13 mouse cellular contexts compared by ENCODE assay signal in the genomic region with DNA sequence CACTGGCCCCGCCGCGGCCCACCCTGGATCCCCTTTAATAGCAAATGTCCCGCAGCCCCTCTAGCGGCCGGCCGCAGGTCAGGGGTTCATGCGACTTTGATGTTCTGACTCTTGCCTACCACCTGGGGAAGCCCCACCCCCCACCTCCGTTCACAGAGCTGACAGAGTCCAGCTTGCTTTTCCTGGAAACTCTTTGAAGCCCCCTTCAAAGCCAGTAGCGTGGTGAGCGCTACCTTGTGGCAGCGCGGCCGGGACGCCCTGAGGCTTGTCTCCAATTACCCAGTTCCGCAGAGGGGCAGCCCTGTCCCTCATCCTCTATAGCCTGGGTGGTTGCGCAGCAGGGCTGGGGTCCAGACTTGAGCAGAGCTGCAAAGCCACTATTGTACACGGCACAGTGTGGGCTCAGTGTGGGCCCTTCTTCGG. TPM values are rescaled to one million over a fixed set of nuclear protein-coding genes. Genes with fewer than 3 reads are reported as not detected.
DNase-seq lines count a peak whose midpoint lies in the region; ATAC-seq and TF ChIP-seq lines count a peak whose summit lies in the region.
"Had no signal": no experiment of that assay in that cellular context is flagged by ENCODE, and none has a peak within 500 bp of the region (broad histone marks: within the 10 kb centered on the region; RNA-seq: fewer than 3 reads in every experiment).

No protein-coding gene starts in this region.

- H3K27me3 ChIP-seq in kidney, postnatal 0 days (ENCODE audit: insufficient read depth, low read length) = 0 out of 2 replicates have a peak, but pooled peaks cover 11% of the 10 kb centered on the region
- H3K27me3 ChIP-seq in forebrain, embryonic 11.5 days (ENCODE audit: control insufficient read depth, insufficient read depth, low read length) = peaks cover 3% of the 10 kb centered on the region
- peaks cover 18% of the 10 kb centered on the region for H3K27me3 ChIP-seq in liver, embryonic 11.5 days (replicated peaks; ENCODE audit: control insufficient read depth, insufficient read depth, low read length)

- TF ChIP-seq CTCF in kidney, postnatal 0 days (IDR thresholded peaks at IDR 0.05; ENCODE audit: low read depth) = 0 out of 2 replicates have a peak, but pooled peaks have one; percentile 14

- H3K4me2 ChIP-seq in kidney, postnatal 0 days (ENCODE audit: low read length) = no peak overlapping the region; the same call in 1 of the 2 replicates
- peak overlapping the region; percentile 24; the same call in 1 of the 2 replicates for H3K4me2 ChIP-seq in forebrain, embryonic 11.5 days (ENCODE audit: low read depth, low read length, severe bottlenecking)
- H3K4me2 ChIP-seq in liver, embryonic 11.5 days = no peak overlapping the region

- WGBS in kidney, postnatal 0 days = 6% methylated on average over 19 of the region's 19 CpGs
- WGBS in forebrain, embryonic 11.5 days = 2% methylated on average over 19 of the region's 19 CpGs
- WGBS in liver, embryonic 11.5 days = 15% methylated on average over 19 of the region's 19 CpGs

- H3K9me3 ChIP-seq in kidney, postnatal 0 days (replicated peaks; ENCODE audit: low read length) = no peaks in the 10 kb centered on the region
- H3K9me3 ChIP-seq in forebrain, embryonic 11.5 days (ENCODE audit: control insufficient read depth, low read length) = no peaks in the 10 kb centered on the region
- H3K9me3 ChIP-seq in liver, embryonic 11.5 days (ENCODE audit: control insufficient read depth, low read length) = no peaks in the 10 kb centered on the region

- DNase-seq in kidney, postnatal 0 days (ENCODE audit: low spot score) = no peak
- no peak for DNase-seq in kidney, adult 8-10 months
- DNase-seq in ZHBTc4 (ENCODE audit: low read depth, low spot score) = peak; percentile 51
- peak; percentile 73 for DNase-seq in forebrain, embryonic 11.5 days (ENCODE audit: low spot score)
- DNase-seq in liver, embryonic 11.5 days (ENCODE audit: low spot score) = peak; percentile 46
- DNase-seq in spleen, adult 12 weeks (ENCODE audit: low spot score) = no peak
- no peak for DNase-seq in adrenal gland, adult 2 months
- no peak for DNase-seq in lung, postnatal 25 days (ENCODE audit: low spot score)
- DNase-seq: heart, postnatal 36 days; layer of hippocampus, postnatal 36 days; right cerebral cortex, postnatal 25 days had no signal

- H3K9ac ChIP-seq in kidney, postnatal 0 days (ENCODE audit: low read depth, low read length) = no peak overlapping the region
- H3K9ac ChIP-seq in forebrain, embryonic 11.5 days (ENCODE audit: low read length) = no peak overlapping the region; the same call in 1 of the 2 replicates
- no peak overlapping the region for H3K9ac ChIP-seq in liver, embryonic 11.5 days (ENCODE audit: low read depth, low read length)

- no peak overlapping the region for H3K27ac ChIP-seq in kidney, postnatal 0 days
- no peak overlapping the region for H3K27ac ChIP-seq in forebrain, embryonic 11.5 days (ENCODE audit: low read depth, low read length)
- no peak overlapping the region for H3K27ac ChIP-seq in liver, embryonic 11.5 days (ENCODE audit: low read depth, low read length)

- no peaks in the 10 kb centered on the region for H3K36me3 ChIP-seq in kidney, postnatal 0 days (ENCODE audit: insufficient read depth, low read length)
- no peaks in the 10 kb centered on the region for H3K36me3 ChIP-seq in forebrain, embryonic 11.5 days (ENCODE audit: control insufficient read depth, insufficient read depth, low read length)
- no peaks in the 10 kb centered on the region for H3K36me3 ChIP-seq in liver, embryonic 11.5 days (ENCODE audit: control insufficient read depth, insufficient read depth, low read length)
- H3K36me3 ChIP-seq: G1E had no signal

- H3K4me3 ChIP-seq in kidney, postnatal 0 days (replicated peaks; ENCODE audit: low read depth, low read length) = no peak overlapping the region
- no peak overlapping the region for H3K4me3 ChIP-seq in forebrain, embryonic 11.5 days (ENCODE audit: low read depth, low read length)
- H3K4me3 ChIP-seq in liver, embryonic 11.5 days (ENCODE audit: low read depth, low read length) = no peak overlapping the region
- H3K4me3 ChIP-seq: megakaryocyte, embryonic 14.5 days had no signal

- H3K4me1 ChIP-seq in kidney, postnatal 0 days (replicated peaks; ENCODE audit: insufficient read depth, low read length) = no peaks in the 10 kb centered on the region
- H3K4me1 ChIP-seq in forebrain, embryonic 11.5 days (replicated peaks; ENCODE audit: control insufficient read depth, insufficient read depth, low read length) = peaks cover 8% of the 10 kb centered on the region
- H3K4me1 ChIP-seq in liver, embryonic 11.5 days (replicated peaks; ENCODE audit: control insufficient read depth, insufficient read depth, low read length) = peaks cover 3% of the 10 kb centered on the region; the same call in 1 of the 2 replicates

- ATAC-seq in kidney, postnatal 0 days (replicated peaks; ENCODE audit: low FRiP score, low read depth) = no peak
- no peak for ATAC-seq in forebrain, embryonic 11.5 days (replicated peaks; ENCODE audit: low FRiP score)
- no peak for ATAC-seq in liver, embryonic 11.5 days (replicated peaks; ENCODE audit: low FRiP score)

RNA-seq across cellular contexts. Expression of a gene that starts 28.6 kb away (rescaled TPM):
- polyA plus RNA-seq in kidney, postnatal 0 days (2015; fragmentation: Nextera tagmentation; extraction: Ambion mirVana) = 1,186 and 1,429 TPM in 2 replicates
- polyA plus RNA-seq in forebrain, embryonic 11.5 days (2014; fragmentation: Nextera tagmentation; extraction: Ambion mirVana) = 852 and 943 TPM in 2 replicates
- 1,440 and 1,641 TPM in 2 replicates for polyA plus RNA-seq in liver, embryonic 11.5 days (2014; fragmentation: Nextera tagmentation; extraction: Ambion mirVana)
- total RNA-seq in adrenal gland, adult 2 months (2021) = 1,000 to 10,000 TPM; 1,183 to 1,186 TPM
- polyA plus RNA-seq in adrenal gland, adult 2 months (2012; rRNA removed) = 64.3 and 68.3 TPM in 2 replicates

RNA-seq across cellular contexts. Expression of a gene that starts 35.5 kb away (rescaled TPM):
- 22.6 and 25.3 TPM in 2 replicates for polyA plus RNA-seq in kidney, postnatal 0 days (2015; fragmentation: Nextera tagmentation; extraction: Ambion mirVana)
- 10.5 and 11.7 TPM in 2 replicates for polyA plus RNA-seq in forebrain, embryonic 11.5 days (2014; fragmentation: Nextera tagmentation; extraction: Ambion mirVana)
- polyA plus RNA-seq in liver, embryonic 11.5 days (2014; fragmentation: Nextera tagmentation; extraction: Ambion mirVana) = 7.1 and 7.4 TPM in 2 replicates
- total RNA-seq in adrenal gland, adult 2 months (2021) = 100 to 1,000 TPM in 1 of 2 experiments, 10 to 100 TPM in 1; 70.3 to 115 TPM
- 135 and 182 TPM in 2 replicates for polyA plus RNA-seq in adrenal gland, adult 2 months (2012; rRNA removed)

Comparison
In these comparisons a context has a peak if more than half of its experiments do, and no peak if none do; other contexts are left out.
1. DNase-seq: peak in ZHBTc4 (single experiment), forebrain, embryonic 11.5 days (single experiment) and liver, embryonic 11.5 days (single experiment); none in kidney, postnatal 0 days (single experiment), kidney, adult 8-10 months (0 of 2), spleen, adult 12 weeks (single experiment), adrenal gland, adult 2 months (single experiment) and lung, postnatal 25 days (single experiment).
2. RNA of a gene that starts 28.6 kb away (polyA plus RNA-seq): 1,440 to 1,641 TPM in liver, embryonic 11.5 days, 1,186 to 1,429 TPM in kidney, postnatal 0 days and 852 to 943 TPM in forebrain, embryonic 11.5 days; 64.3 to 68.3 TPM in adrenal gland, adult 2 months; every median in the first group is over 10 times any median in the second.